Mouse (Mus musculus): ENCODE data around the gene Lmbrd1. TPM values are rescaled to one million over a fixed set of nuclear protein-coding genes. Genes with fewer than 3 reads are reported as not detected.
"Not testable (repeated sequence)": the region's sequence is repeated elsewhere in the genome, so short reads cannot be mapped to it uniquely, and the experiment has no call there.

Gene Lmbrd1
- 37.1 and 38.7 TPM in 2 replicates for polyA plus RNA-seq (2015; fragmentation: Nextera tagmentation; extraction: Ambion mirVana)

DNA sequence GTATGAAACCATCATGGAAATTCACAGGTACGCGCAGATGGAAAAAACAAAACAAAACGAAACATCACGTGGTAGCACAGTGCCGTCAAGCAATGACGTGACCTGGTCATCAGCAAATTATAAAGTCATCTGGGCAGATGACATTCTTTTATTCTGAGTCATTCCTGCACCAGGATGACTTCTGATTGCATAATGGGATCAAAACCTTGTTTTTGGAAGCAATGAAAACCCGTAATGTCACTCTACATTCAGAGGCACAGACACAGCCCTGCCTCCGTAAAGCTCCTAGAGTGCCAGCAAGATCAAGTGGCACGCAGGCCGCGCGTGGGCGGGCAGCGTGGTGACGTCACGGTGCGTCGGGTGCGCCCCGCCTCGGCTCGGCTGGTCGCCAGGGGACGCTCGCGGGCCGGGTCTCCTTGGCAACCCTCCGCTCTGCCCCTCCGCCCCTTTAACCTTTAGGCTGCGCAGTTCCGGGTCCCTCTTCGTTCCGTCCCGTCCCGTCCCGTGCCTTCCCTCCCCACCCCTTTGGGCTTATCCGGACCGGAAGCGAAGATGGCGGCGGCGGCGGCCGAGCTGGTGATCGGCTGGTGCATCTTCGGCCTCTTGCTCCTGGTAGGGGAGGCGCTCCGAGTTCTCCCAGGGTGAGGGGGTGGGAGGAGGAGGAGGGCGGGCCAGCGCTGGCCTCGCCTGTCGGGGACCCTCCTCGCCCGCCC is at the start of gene Lmbrd1:
TSS of gene Lmbrd1 (plus strand) at position 426 of the 713 bp plus-strand sequence.
- Histone ChIP-seq H3K9me3 (no peaks in the 10 kb centered on the region), H3K9ac (replicated peaks) (peak within 1 kb of the TSS; percentile 89), H3K4me3 (replicated peaks) (peak within 1 kb of the TSS; percentile 82), H3K4me1 (replicated peaks) (peaks cover 16% of the 10 kb centered on the region), H3K27me3 (no peaks in the 10 kb centered on the region), H3K27ac (peak within 1 kb of the TSS; percentile 82), H3K36me3 (no peaks in the 10 kb centered on the region), H3K4me2 (replicated peaks) (peak within 1 kb of the TSS; percentile 68)
- under 1% methylated on average over 51 of the region's 54 CpGs for WGBS
- peak; percentile 98 for ATAC-seq

DNA sequence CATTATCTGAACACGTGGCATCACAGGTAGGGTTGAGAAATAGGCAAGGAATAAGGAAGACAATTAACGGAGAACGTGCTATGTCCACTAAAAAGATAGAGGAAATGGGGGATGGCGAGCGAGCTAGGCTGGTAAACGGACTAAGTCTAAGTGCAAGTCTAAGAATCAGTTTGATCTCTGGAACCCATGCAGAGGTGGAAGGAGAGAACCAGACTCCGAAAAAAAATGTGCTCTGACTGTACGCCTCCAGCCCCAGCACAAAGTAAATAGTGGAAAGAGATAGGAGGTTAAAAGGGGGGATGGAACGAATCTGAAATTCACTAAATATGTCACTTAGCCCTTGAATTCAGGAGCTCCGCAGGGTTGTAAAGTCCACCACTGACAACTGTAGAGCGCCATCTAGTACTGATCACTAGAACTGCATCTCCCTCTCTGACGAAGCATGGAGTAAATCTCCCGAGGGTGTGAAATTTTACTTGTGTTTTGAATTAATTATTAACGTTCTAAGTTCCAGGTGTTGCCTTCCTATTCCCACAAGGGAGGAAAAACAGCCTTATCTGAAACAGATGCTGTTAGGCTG is 44.8 kb upstream of the Lmbrd1 start:
- no peaks in the 10 kb centered on the region for H3K9me3 ChIP-seq
- ATAC-seq, result no peak
- no peak overlapping the region for H3K9ac ChIP-seq (replicated peaks)
- no peak overlapping the region for H3K27ac ChIP-seq
- no peak overlapping the region for H3K4me2 ChIP-seq (replicated peaks)
- H3K4me1 ChIP-seq (replicated peaks), result no peaks in the 10 kb centered on the region
- no peaks in the 10 kb centered on the region for H3K36me3 ChIP-seq
- H3K4me3 ChIP-seq (replicated peaks), result no peak overlapping the region
- 39% methylated on average over 14 of the region's 14 CpGs for WGBS
- H3K27me3 ChIP-seq, result no peaks in the 10 kb centered on the region

DNA sequence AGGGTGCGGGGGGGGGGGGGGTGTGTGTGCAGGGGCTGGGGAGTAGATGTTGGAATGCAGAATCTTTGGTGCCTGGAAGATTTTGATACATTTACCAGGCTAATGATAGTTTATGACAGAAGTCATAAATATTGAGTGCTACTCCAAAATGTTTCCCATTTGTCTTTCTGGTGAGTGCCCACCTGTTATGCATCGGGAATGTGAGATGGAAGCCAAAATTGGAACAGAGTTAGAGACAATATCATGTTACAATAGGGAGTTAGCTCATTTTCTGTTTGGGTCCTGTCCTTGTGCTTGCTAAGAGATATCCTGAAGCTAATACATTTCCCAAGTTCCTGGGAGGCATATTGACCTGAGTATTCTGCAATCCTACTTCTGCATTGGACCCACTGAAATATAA is 28.3 kb upstream of the Lmbrd1 start:
- no peak overlapping the region for H3K4me2 ChIP-seq (replicated peaks)
- 54% methylated on average over 2 of the region's 2 CpGs for WGBS
- ATAC-seq, result no peak
- H3K27ac ChIP-seq, result no peak overlapping the region
- H3K9me3 ChIP-seq, result no peaks in the 10 kb centered on the region
- no peaks in the 10 kb centered on the region for H3K27me3 ChIP-seq
- H3K4me1 ChIP-seq (replicated peaks), result no peaks in the 10 kb centered on the region
- H3K9ac ChIP-seq (replicated peaks), result no peak overlapping the region
- H3K4me3 ChIP-seq (replicated peaks), result no peak overlapping the region
- H3K36me3 ChIP-seq, result no peaks in the 10 kb centered on the region

DNA sequence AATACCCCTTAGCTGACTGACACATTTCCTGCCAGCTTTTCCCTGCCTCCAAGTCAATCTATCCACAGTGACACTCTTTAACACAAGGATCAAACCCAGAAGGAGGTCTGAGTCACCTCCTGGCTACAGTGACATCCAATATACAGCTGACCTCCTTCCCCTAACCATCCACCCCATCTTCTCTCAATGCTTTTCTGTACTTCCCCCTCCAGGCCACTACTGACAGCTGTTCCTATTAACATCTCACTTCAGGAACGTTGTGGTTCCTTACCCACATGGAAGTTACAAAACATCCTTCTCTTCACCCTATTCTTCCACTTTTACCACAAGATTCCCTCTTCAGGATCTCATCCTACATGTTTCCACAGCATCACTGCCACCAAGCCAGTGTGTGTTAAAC is 18.5 kb upstream of the Lmbrd1 start:
- Histone ChIP-seq H3K9ac (replicated peaks) (no peak overlapping the region), H3K27ac (no peak overlapping the region), H3K4me2 (replicated peaks) (no peak overlapping the region), H3K27me3 (no peaks in the 10 kb centered on the region), H3K36me3 (no peaks in the 10 kb centered on the region), H3K4me3 (replicated peaks) (no peak overlapping the region), H3K4me1 (replicated peaks) (no peaks in the 10 kb centered on the region), H3K9me3 (0 out of 2 replicates have a peak, but pooled peaks cover 2% of the 10 kb centered on the region)
- no peak for ATAC-seq
- WGBS, result 77% methylated on average over 1 of the region's 1 CpGs

DNA sequence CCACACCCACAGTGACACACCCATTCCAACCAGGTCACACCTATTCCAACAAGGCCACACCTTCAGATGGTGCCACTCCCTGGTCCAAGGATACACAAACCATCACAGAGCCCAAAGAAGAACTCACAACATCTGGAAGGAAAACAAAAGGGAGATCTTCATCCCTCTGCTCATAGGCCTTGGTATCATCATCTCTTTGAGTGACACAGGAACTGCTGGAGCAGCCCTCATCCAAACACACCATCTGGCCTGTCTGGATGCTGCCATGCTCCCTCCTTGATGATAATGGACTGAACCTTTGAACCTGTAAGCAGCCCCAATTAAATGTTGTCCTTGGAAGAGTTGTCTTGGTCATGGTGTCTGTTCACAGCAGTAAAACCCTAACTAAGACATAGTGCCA is 17.8 kb upstream of the Lmbrd1 start:
- not testable (repeated sequence) for H3K4me1 ChIP-seq (replicated peaks); H3K9me3 ChIP-seq; H3K4me3 ChIP-seq (replicated peaks)

DNA sequence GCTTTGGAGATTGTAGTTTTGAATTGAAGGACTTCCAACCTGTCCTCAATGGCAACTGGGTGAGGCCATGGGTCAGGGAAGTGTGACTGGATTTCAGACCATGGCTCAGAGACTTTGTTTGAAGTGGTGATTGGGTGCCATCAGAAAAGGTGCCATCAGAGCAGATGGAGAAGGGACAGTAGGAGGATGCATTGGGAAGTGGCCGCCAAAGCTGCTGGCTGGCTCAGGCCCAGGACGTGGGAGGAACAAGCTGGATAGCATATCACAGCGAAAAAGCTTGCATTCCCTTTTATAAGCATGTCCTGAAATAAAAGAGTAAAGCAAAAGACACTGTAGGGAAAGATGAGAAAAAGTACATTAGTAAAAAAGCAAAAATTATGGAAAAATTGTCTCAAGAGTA is 16.9 kb upstream of the Lmbrd1 start:
- 89% methylated on average over 3 of the region's 3 CpGs for WGBS
- Histone ChIP-seq H3K4me1 (replicated peaks) (no peaks in the 10 kb centered on the region), H3K27me3 (no peaks in the 10 kb centered on the region), H3K36me3 (no peaks in the 10 kb centered on the region), H3K9ac (replicated peaks) (no peak overlapping the region), H3K9me3 (0 out of 2 replicates have a peak, but pooled peaks cover 2% of the 10 kb centered on the region), H3K27ac (no peak overlapping the region), H3K4me2 (replicated peaks) (no peak overlapping the region), H3K4me3 (replicated peaks) (no peak overlapping the region)
- ATAC-seq, result no peak

More for the DNA sequence above, 17.8 kb upstream of the Lmbrd1 start:
- H3K36me3 ChIP-seq; H3K9ac ChIP-seq (replicated peaks); H3K27me3 ChIP-seq; ATAC-seq; H3K4me2 ChIP-seq (replicated peaks); H3K27ac ChIP-seq: not testable (repeated sequence)

DNA sequence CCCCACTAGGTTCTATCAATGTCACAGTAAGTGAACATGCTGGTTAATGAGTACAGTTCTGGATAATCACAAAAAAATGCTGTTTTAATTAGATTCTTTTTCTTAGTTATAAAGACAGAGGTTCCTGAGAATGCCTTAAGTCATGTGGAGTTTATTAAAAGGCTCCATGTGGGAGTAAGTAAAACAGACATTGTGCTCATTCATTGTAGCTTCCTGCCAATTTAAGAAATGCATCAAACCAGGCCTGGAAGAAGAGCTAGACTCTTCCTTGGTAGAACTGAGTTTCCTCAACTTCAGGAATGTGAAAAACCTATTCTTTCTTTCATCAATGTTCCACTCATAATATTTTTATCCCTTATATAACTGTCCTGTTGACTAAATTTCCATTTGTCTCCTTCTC is 14.3 kb upstream of the Lmbrd1 start:
- no peak overlapping the region for H3K27ac ChIP-seq
- no peaks in the 10 kb centered on the region for H3K36me3 ChIP-seq
- no peak overlapping the region for H3K4me2 ChIP-seq (replicated peaks)
- 0 out of 2 replicates have a peak, but pooled peaks cover 2% of the 10 kb centered on the region for H3K9me3 ChIP-seq
- no peak for ATAC-seq
- H3K4me3 ChIP-seq (replicated peaks), result no peak overlapping the region
- no peaks in the 10 kb centered on the region for H3K4me1 ChIP-seq (replicated peaks)
- H3K27me3 ChIP-seq, result no peaks in the 10 kb centered on the region
- no peak overlapping the region for H3K9ac ChIP-seq (replicated peaks)

DNA sequence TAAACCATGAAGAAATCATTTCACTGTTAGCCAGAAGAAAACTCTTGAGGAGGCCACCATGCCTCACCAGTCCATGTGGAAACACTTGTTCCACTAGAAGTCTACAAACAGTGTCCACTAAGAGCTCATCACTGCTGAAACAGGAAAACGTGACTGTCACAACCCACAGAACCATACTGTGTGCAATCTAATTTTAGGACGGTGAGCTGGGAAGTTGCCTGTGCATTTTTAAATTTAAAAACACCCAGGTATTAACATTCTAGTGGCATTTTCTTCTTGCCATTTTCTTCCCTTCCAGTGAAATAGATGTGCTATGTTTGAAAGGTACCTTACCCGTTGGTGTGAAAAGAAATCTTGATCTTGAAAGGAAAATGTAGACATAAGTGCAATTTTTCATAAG is 5.2 kb upstream of the Lmbrd1 start:
- Histone ChIP-seq H3K27me3 (no peaks in the 10 kb centered on the region), H3K9ac (replicated peaks) (no peak overlapping the region), H3K4me1 (replicated peaks) (no peaks in the 10 kb centered on the region), H3K9me3 (no peaks in the 10 kb centered on the region), H3K4me2 (replicated peaks) (no peak overlapping the region), H3K27ac (no peak overlapping the region), H3K4me3 (replicated peaks) (no peak overlapping the region), H3K36me3 (no peaks in the 10 kb centered on the region)
- 79% methylated on average over 3 of the region's 3 CpGs for WGBS
- no peak for ATAC-seq

DNA sequence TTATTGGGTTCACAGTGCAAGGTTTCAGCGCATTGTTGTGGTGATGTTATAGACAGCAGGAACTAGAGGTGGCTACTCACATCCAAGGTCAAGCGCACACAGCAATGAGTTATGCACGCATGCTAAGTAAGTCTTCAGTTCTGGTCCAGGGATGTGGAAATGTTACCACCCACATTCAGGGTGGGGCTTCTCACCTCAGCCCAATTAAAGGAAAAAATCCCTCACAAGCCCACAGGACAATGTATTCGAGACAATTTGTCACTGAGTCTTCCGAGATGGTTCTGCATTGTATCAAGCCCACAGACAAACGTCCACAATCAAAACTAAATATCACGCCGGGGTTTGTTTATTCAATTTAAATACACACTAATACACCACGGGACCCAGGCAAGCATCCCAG is 724 bp upstream of the Lmbrd1 start:
- peaks cover 16% of the 10 kb centered on the region for H3K4me1 ChIP-seq (replicated peaks)
- peak; percentile 13 for ATAC-seq
- peak overlapping the region; percentile 89 for H3K9ac ChIP-seq (replicated peaks)
- peak overlapping the region; percentile 68 for H3K4me2 ChIP-seq (replicated peaks)
- no peaks in the 10 kb centered on the region for H3K9me3 ChIP-seq
- WGBS, result 86% methylated on average over 9 of the region's 9 CpGs
- no peaks in the 10 kb centered on the region for H3K36me3 ChIP-seq
- H3K27ac ChIP-seq, result no peak overlapping the region
- no peaks in the 10 kb centered on the region for H3K27me3 ChIP-seq
- H3K4me3 ChIP-seq (replicated peaks), result peak overlapping the region; percentile 82

DNA sequence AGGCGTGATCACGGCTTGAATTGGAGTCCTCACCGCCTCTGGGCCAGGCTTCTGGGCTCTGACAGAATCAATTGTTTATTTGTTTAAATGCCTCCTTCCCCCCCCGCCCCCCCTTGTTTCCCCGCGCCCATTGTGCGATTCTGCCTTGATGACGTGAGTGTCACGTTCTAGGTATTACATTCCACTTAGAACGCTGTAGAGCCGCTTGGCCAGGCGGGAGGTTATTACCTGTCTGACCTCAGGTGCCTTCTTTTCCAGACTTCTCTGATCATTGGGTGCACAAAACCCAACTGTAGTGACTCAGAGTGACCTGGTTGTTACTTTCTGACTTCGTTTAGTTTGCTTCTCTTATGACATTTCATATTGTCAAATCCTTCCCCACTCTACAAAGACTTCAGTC is 641 bp downstream of the Lmbrd1 start:
- Histone ChIP-seq H3K27me3 (no peaks in the 10 kb centered on the region), H3K9me3 (no peaks in the 10 kb centered on the region), H3K36me3 (no peaks in the 10 kb centered on the region), H3K9ac (replicated peaks) (peak overlapping the region; percentile 89), H3K4me3 (replicated peaks) (peak overlapping the region; percentile 82), H3K4me2 (replicated peaks) (peak overlapping the region; percentile 68), H3K4me1 (replicated peaks) (peaks cover 16% of the 10 kb centered on the region), H3K27ac (peak overlapping the region; percentile 82)
- 3% methylated on average over 12 of the region's 13 CpGs for WGBS
- peak; percentile 14; the same call in 1 of the 2 replicates for ATAC-seq

DNA sequence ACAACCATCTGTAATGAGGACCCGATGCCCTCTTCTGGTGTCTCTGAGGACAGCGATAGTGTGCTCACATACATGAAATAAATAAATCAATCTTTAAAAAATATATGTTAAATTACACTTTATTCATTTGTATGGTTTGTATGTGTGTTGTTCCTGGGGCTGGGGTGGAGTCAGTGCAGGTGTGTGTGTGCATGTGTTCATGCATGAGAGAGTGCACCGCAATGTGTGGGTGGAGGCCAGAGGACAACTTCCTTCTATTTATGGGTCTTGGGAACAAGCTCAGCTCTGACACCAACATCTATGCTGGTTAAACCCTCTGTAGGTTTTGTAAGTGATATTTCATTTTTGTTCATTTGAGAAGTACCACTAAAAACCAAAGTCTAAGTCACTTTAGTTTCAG is 2.6 kb downstream of the Lmbrd1 start:
- no peak overlapping the region for H3K4me2 ChIP-seq (replicated peaks)
- H3K9ac ChIP-seq (replicated peaks), result no peak overlapping the region
- WGBS, result 97% methylated on average over 3 of the region's 3 CpGs
- no peak overlapping the region for H3K4me3 ChIP-seq (replicated peaks)
- H3K27ac ChIP-seq, result no peak overlapping the region
- H3K36me3 ChIP-seq, result peaks cover 8% of the 10 kb centered on the region
- H3K9me3 ChIP-seq, result no peaks in the 10 kb centered on the region
- no peak for ATAC-seq
- H3K27me3 ChIP-seq, result no peaks in the 10 kb centered on the region
- H3K4me1 ChIP-seq (replicated peaks), result peaks cover 16% of the 10 kb centered on the region

DNA sequence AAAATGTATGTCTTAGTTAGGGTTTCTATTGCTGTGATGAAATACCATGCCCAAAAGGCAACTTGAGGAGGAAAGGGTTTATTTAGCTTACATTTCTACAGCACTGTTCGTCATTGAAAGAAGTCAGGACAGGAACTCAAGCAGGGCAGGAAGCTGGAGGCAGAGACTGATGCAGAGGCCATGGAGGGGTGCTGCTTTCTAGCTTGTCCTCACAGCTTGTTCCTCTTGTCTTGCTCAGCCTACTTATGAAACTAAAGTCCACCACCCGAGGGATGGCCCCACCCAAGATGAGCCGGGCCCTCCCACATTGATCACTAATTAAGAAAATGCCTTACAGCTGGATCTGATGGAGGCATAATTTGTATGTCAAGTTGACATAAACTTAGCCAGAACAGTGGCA is 3.5 kb downstream of the Lmbrd1 start:
- Histone ChIP-seq H3K4me1 (replicated peaks) (peaks cover 16% of the 10 kb centered on the region), H3K36me3 (peaks cover 10% of the 10 kb centered on the region), H3K9me3 (no peaks in the 10 kb centered on the region), H3K9ac (replicated peaks) (no peak overlapping the region), H3K4me3 (replicated peaks) (no peak overlapping the region), H3K4me2 (replicated peaks) (no peak overlapping the region), H3K27me3 (no peaks in the 10 kb centered on the region), H3K27ac (no peak overlapping the region)
- WGBS, result 87% methylated on average over 3 of the region's 3 CpGs
- ATAC-seq, result no peak

Measured in midbrain, embryonic 13.5 days (tissue).